Mouse (Mus musculus): ENCODE results near the gene Arhgdib.

- TF ChIP-seq POLR2A (IDR thresholded peaks at IDR 0.05; ENCODE audit: borderline replicate concordance, insufficient read depth, low read length) (no peak), CTCF (IDR thresholded peaks at IDR 0.05; ENCODE audit: borderline replicate concordance, insufficient read depth, low read depth, low read length) (no peak)
Observed at GRCm38 (mm10) chr6:136946241-136946640, 4.5 kb upstream of the Arhgdib start.
